Mouse (Mus musculus) spleen, adult 2 months (tissue): ENCODE measurements around the gene Atf5. TPM values are rescaled to one million over a fixed set of nuclear protein-coding genes. Genes with fewer than 3 reads are reported as not detected.

Experiments
- DNase-seq, 2 experiments: peaks; one replicate each; pipeline versions ENCODE4 v3.0.0 to v3.0.0-alpha.2; 2012 to 2021; ENCODE audit warnings: low spot score in 2 of 2, low read depth in 1 of 2
- H3K27ac ChIP-seq: fragments of 200-500 bp; 2 replicates; pipeline ENCODE4 v1.5.1; 2012; ENCODE audit warnings: low read length, inconsistent platforms; ENCODE audit not compliant: insufficient read depth
- H3K27me3 ChIP-seq: fragments of 200-500 bp; 2 replicates; pipeline ENCODE4 v1.6.1; 2012; ENCODE audit warnings: mild to moderate bottlenecking, moderate library complexity, low read length, inconsistent platforms; ENCODE audit not compliant: control insufficient read depth, insufficient read depth
- H3K36me3 ChIP-seq: fragments of 200-500 bp; 2 replicates; pipeline ENCODE4 v1.6.1; 2012; ENCODE audit warnings: mild to moderate bottlenecking, low read length, inconsistent platforms; ENCODE audit not compliant: control insufficient read depth, insufficient read depth
- H3K4me1 ChIP-seq: fragments of 200-500 bp; 2 replicates; pipeline ENCODE4 v1.6.1; 2011; ENCODE audit warnings: inconsistent platforms; ENCODE audit not compliant: control insufficient read depth, insufficient read depth, insufficient read length
- H3K4me3 ChIP-seq: fragments of 200-500 bp; 2 replicates; pipeline ENCODE4 v1.5.1; 2011; ENCODE audit warnings: mild to moderate bottlenecking, inconsistent platforms; ENCODE audit not compliant: insufficient read depth, insufficient read length; ENCODE audit errors: extremely low read depth
- CTCF ChIP-seq: fragments of 200-500 bp; IDR thresholded peaks from 2 replicates; pipeline ENCODE4 v1.5.1; 2011; ENCODE audit warnings: mild to moderate bottlenecking, inconsistent platforms; ENCODE audit not compliant: insufficient read depth, insufficient read length, insufficient replicate concordance; ENCODE audit errors: extremely low read depth
- POLR2A ChIP-seq: fragments of 200-500 bp; IDR thresholded peaks from 2 replicates; pipeline ENCODE4 v1.6.1; 2011; ENCODE audit warnings: low read depth, low read length, inconsistent platforms
- WGBS: fragments of 180-500 bp; shearing (Covaris S2); methylation state at CpG from one replicate; pipeline ENCODE4 v1.1.7; 2018; 5-methylcytosine and 5-hydroxymethylcytosine counted together
- polyA plus RNA-seq: library from polyadenylated mRNA; depleted of rRNA; stranded (reverse); fragments of >200 nt; gene quantifications from 2 replicates; pipeline ENCODE4 v1.2.3, GENCODE M21; 2012

The Atf5 gene
- polyA plus RNA-seq, 1 experiment, result 49.6 TPM

GRCm38 (mm10) chr7:44854356-44855031, 38.0 kb upstream of the Atf5 start:
- Histone ChIP-seq H3K4me1 (peaks cover 23% of the 10 kb centered on the region; the same call in 1 of the 2 replicates), H3K27ac (peak overlapping the region; percentile 96), H3K27me3 (no peaks in the 10 kb centered on the region), H3K4me3 (peak overlapping the region; percentile 92), H3K36me3 (no peaks in the 10 kb centered on the region)
- peak in 1 of 2 experiments; percentile 81 for DNase-seq
- TF ChIP-seq CTCF, result no peak
- TF ChIP-seq POLR2A, result peak; percentile 38
- under 1% methylated on average over 45 of the region's 45 CpGs for WGBS

GRCm38 (mm10) chr7:44853596-44854355, 37.3 kb upstream of the Atf5 start:
- WGBS, result 37% methylated on average over 26 of the region's 26 CpGs
- H3K27me3 ChIP-seq, result no peaks in the 10 kb centered on the region

GRCm38 (mm10) chr7:44853065-44853464, 36.6 kb upstream of the Atf5 start:
- Histone ChIP-seq H3K4me1 (peaks cover 23% of the 10 kb centered on the region; the same call in 1 of the 2 replicates), H3K36me3 (no peaks in the 10 kb centered on the region), H3K27ac (no peak overlapping the region), H3K4me3 (no peak overlapping the region), H3K27me3 (no peaks in the 10 kb centered on the region)
- TF ChIP-seq CTCF (no peak), POLR2A (no peak)
- no peak for DNase-seq
- 97% methylated on average over 2 of the region's 2 CpGs for WGBS

More at GRCm38 (mm10) chr7:44853596-44854355, 37.3 kb upstream of the Atf5 start:
- H3K36me3 ChIP-seq, result no peaks in the 10 kb centered on the region
- peaks cover 23% of the 10 kb centered on the region; the same call in 1 of the 2 replicates for H3K4me1 ChIP-seq
- TF ChIP-seq POLR2A (no peak), CTCF (no peak)
- no peak for DNase-seq
- H3K4me3 ChIP-seq, result peak overlapping the region; percentile 92
- peak overlapping the region; percentile 96 for H3K27ac ChIP-seq

- Histone ChIP-seq H3K27me3 (no peaks in the 10 kb centered on the region), H3K4me3 (no peak overlapping the region), H3K36me3 (no peaks in the 10 kb centered on the region), H3K27ac (no peak overlapping the region), H3K4me1 (peaks cover 23% of the 10 kb centered on the region; the same call in 1 of the 2 replicates)
- no peak for DNase-seq
- WGBS, result 92% methylated on average over 36 of the region's 36 CpGs
- TF ChIP-seq POLR2A (no peak), CTCF (no peak)
Observed at GRCm38 (mm10) chr7:44852259-44853027, 36.0 kb upstream of the Atf5 start.

- no peak for TF ChIP-seq POLR2A
- TF ChIP-seq CTCF, result no peak
- H3K4me1 ChIP-seq, result peaks cover 23% of the 10 kb centered on the region; the same call in 1 of the 2 replicates
- 89% methylated on average over 12 of the region's 12 CpGs for WGBS
- no peak overlapping the region for H3K27ac ChIP-seq
- H3K4me3 ChIP-seq, result no peak overlapping the region
- H3K36me3 ChIP-seq, result peaks cover 2% of the 10 kb centered on the region
- H3K27me3 ChIP-seq, result no peaks in the 10 kb centered on the region
- no peak for DNase-seq
Observed at GRCm38 (mm10) chr7:44851625-44852234, 35.3 kb upstream of the Atf5 start.
